Mouse (Mus musculus) myocyte (in vitro differentiated cells): ENCODE measurements at regions not wholly inside any gene's neighbourhood (a gene's known extent, or its start where the extent isn't known, plus 50 kb on each side); places are given as distances from the start of the nearest gene placed in this dataset.

Source experiments
- CEBPB ChIP-seq: IDR thresholded peaks from 2 replicates; pipeline ENCODE4 v1.6.1; 2011; ENCODE audit warnings: mild to moderate bottlenecking, moderate library complexity; ENCODE audit not compliant: poor library complexity, insufficient read depth, severe bottlenecking
- E2F4 ChIP-seq: IDR thresholded peaks from one replicate; pipeline ENCODE4 v1.6.1; 2011; ENCODE audit warnings: mild to moderate bottlenecking, control low read depth, moderate library complexity; ENCODE audit not compliant: insufficient read depth
- MAX ChIP-seq: IDR thresholded peaks from one replicate; pipeline ENCODE4 v1.6.1; 2011; ENCODE audit warnings: low read depth, mild to moderate bottlenecking, control low read depth
- MYOD1 ChIP-seq, 3 experiments: IDR thresholded peaks; one replicate each; pipeline ENCODE4 v1.6.1; 2011; ENCODE audit warnings: control low read depth in 2 of 3, low read depth in 2 of 3, mild to moderate bottlenecking in 2 of 3, moderate library complexity in 1 of 3; ENCODE audit not compliant: insufficient read length in 2 of 3, control insufficient read depth in 1 of 3
- MYOG ChIP-seq, 3 experiments: IDR thresholded peaks; one replicate each; pipeline ENCODE4 v1.6.1; 2011; ENCODE audit warnings: control low read depth in 2 of 3, low read depth in 2 of 3, mild to moderate bottlenecking in 2 of 3; ENCODE audit not compliant: insufficient read length in 2 of 3, control insufficient read depth in 1 of 3, insufficient read depth in 1 of 3
- POLR2A ChIP-seq: IDR thresholded peaks from one replicate; pipeline ENCODE4 v1.6.1; 2011; ENCODE audit warnings: low read depth, mild to moderate bottlenecking, control low read depth, moderate library complexity; ENCODE audit not compliant: insufficient read length
- POLR2AphosphoS2 ChIP-seq: IDR thresholded peaks from one replicate; pipeline ENCODE4 v1.6.1; 2011; ENCODE audit warnings: low read depth, control low read depth; ENCODE audit not compliant: insufficient read length
- REST ChIP-seq: IDR thresholded peaks from one replicate; pipeline ENCODE4 v1.6.1; 2011; ENCODE audit warnings: mild to moderate bottlenecking, control low read depth, moderate library complexity; ENCODE audit not compliant: insufficient read depth, insufficient read length
- SRF ChIP-seq: IDR thresholded peaks from one replicate; pipeline ENCODE4 v1.6.1; 2011; ENCODE audit warnings: low read depth; ENCODE audit not compliant: control insufficient read depth, insufficient read length
- TCF12 ChIP-seq: IDR thresholded peaks from one replicate; pipeline ENCODE4 v1.6.1; 2011; ENCODE audit warnings: mild to moderate bottlenecking, control low read depth; ENCODE audit not compliant: poor library complexity, insufficient read depth, severe bottlenecking
- TCF3 ChIP-seq: IDR thresholded peaks from one replicate; pipeline ENCODE4 v1.6.1; 2011; ENCODE audit warnings: low read depth, control low read depth; ENCODE audit not compliant: insufficient read length
- USF1 ChIP-seq: IDR thresholded peaks from one replicate; pipeline ENCODE4 v1.6.1; 2011; ENCODE audit warnings: low read depth, mild to moderate bottlenecking, control low read depth, moderate library complexity

DNA sequence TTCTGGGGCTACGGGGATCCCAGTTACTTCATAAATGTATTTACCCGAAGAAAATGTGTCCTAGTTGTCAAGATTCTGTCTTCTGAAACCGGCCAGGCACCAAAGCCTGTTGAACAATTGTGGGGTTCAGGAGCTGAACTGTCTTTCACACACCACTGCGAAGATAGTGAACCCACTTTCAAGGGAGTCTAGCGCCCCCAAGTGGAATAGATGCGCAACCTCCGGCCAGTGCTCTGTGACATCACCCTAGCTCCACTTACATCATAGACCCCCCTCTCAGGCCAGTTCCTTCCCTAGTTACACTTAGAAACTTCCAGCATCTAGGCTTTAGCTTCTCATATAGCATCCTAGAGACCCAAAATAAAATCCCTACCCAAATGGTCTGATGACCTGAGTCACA is 318.1 kb downstream of the Tmem132b start:
- TF ChIP-seq TCF3, result no peak
- no peak for TF ChIP-seq POLR2A
- no peak for TF ChIP-seq TCF12
- no peak for TF ChIP-seq E2F4
- no peak for TF ChIP-seq SRF
- TF ChIP-seq USF1, result no peak
- no peak for TF ChIP-seq MYOG (IDR thresholded peaks at IDR 0.05; ENCODE audit: control insufficient read depth in 1 of 3, insufficient read depth in 1 of 3, insufficient read length in 2 of 3, low read depth in 2 of 3)
- TF ChIP-seq REST, result no peak
- no peak for TF ChIP-seq MAX
- no peak for TF ChIP-seq CEBPB
- no peak for TF ChIP-seq POLR2AphosphoS2
- no peak for TF ChIP-seq MYOD1 (IDR thresholded peaks at IDR 0.05; ENCODE audit: control insufficient read depth in 1 of 3, insufficient read length in 2 of 3, low read depth in 2 of 3)
